Mouse (Mus musculus): Measurements from ENCODE around the gene Entpd2. TPM values are rescaled to one million over a fixed set of nuclear protein-coding genes. Genes with fewer than 3 reads are reported as not detected.

The Entpd2 gene
- total and polyA plus RNA-seq, 3 experiments, result not detected

DNA sequence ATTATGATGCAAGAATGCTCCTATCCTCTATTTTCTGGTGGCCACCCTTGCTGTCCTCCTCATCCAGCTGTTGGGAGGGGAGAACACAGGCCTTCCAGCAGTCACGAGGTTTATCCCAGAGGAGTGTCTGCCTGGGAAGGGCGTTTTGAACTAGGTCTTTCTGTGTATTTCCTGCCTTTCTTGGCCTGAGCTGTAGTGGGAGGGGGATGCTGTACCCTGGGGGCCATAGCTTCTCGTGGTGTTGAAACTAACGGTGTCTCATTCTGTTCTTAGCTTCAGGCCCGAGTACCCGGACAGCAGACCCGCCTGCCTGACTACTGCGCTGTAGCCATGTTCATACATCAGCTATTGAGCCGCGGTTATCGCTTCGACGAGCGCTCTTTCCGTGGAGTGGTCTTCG is 4.6 kb downstream of the Entpd2 start:
- H3K27me3 ChIP-seq (ENCODE audit: control insufficient read depth in 1 of 2, insufficient read depth in 2 of 2, low read length in 2 of 2), result peaks cover 0 to 5% of the 10 kb centered on the region in 2 experiments; a peak in 1 of 4 replicates

DNA sequence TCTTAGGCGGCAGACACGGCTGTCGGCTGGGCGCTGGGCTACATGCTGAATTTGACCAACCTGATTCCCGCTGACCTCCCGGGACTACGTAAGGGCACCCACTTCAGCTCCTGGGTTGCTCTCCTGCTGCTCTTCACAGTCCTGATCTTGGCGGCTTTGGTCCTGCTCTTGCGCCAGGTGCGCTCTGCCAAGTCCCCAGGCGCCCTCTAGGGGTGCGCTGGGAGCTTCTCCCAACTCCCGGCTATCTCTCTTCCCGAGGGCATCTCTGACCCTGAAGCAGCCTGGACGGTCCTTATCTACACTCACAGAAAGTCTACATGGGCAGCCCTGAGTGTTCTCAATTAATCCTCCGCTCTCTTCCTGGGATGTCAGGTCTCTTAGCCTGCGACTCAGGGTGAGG is 5.1 kb downstream of the Entpd2 start:
- Histone ChIP-seq H3K27ac (ENCODE audit: control insufficient read depth, low read depth, low read length) (no peak overlapping the region), H3K4me3 (ENCODE audit: control insufficient read depth in 1 of 2, insufficient read depth in 1 of 2, low read depth in 2 of 2, low read length in 2 of 2) (no peak overlapping the region), H3K4me1 (ENCODE audit: control insufficient read depth in 1 of 2, insufficient read depth in 2 of 2, low read length in 2 of 2) (no peaks in the 10 kb centered on the region), H3K79me2 (ENCODE audit: control insufficient read depth, insufficient read depth, low read length, poor library complexity) (no peaks in the 10 kb centered on the region), H3K9me3 (replicated peaks; ENCODE audit: insufficient read depth, low read length) (no peaks in the 10 kb centered on the region), H3K27me3 (ENCODE audit: control insufficient read depth in 1 of 2, insufficient read depth in 2 of 2, low read length in 2 of 2) (peaks cover 0 to 5% of the 10 kb centered on the region in 2 experiments; a peak in 1 of 4 replicates), H3K36me3 (ENCODE audit: control insufficient read depth in 1 of 2, insufficient read depth in 2 of 2, low read length in 2 of 2) (no peaks in the 10 kb centered on the region), H3K9ac (ENCODE audit: control insufficient read depth, low read depth, low read length, poor library complexity, severe bottlenecking) (no peak overlapping the region)
- DNase-seq (ENCODE audit: low read depth, low spot score), result no peak
- TF ChIP-seq CTCF (IDR thresholded peaks at IDR 0.05 in 2 of 3, conservative IDR thresholded peaks at IDR 0.05 in 1 of 3; ENCODE audit: control insufficient read depth in 1 of 3, insufficient read depth in 1 of 3, low read depth in 2 of 3, low read length in 3 of 3, poor library complexity in 1 of 3, severe bottlenecking in 1 of 3) (peak in 2 of 3 experiments; percentile 55 to 74; a peak in 4 of 6 replicates), USF1 (IDR thresholded peaks at IDR 0.05; ENCODE audit: low read depth, low read length) (no peak), MAZ (IDR thresholded peaks at IDR 0.05; ENCODE audit: low read depth, low read length) (no peak), HCFC1 (IDR thresholded peaks at IDR 0.05; ENCODE audit: low read depth, low read length) (no peak), RAD21 (IDR thresholded peaks at IDR 0.05; ENCODE audit: low read depth, low read length) (peak; percentile 41), MXI1 (IDR thresholded peaks at IDR 0.05; ENCODE audit: low read depth, low read length) (no peak), SMC3 (IDR thresholded peaks at IDR 0.05; ENCODE audit: low read depth, low read length) (peak; percentile 42), EP300 (IDR thresholded peaks at IDR 0.05; ENCODE audit: low read depth in 1 of 2, low read length in 2 of 2) (no peak), MAX (IDR thresholded peaks at IDR 0.05; ENCODE audit: low read length) (no peak), POLR2AphosphoS2 (IDR thresholded peaks at IDR 0.05; ENCODE audit: low read length) (no peak)

More for the DNA sequence above, 4.6 kb downstream of the Entpd2 start:
- Histone ChIP-seq H3K9ac (ENCODE audit: control insufficient read depth, low read depth, low read length, poor library complexity, severe bottlenecking) (no peak overlapping the region), H3K27ac (ENCODE audit: control insufficient read depth, low read depth, low read length) (no peak overlapping the region), H3K79me2 (ENCODE audit: control insufficient read depth, insufficient read depth, low read length, poor library complexity) (no peaks in the 10 kb centered on the region), H3K4me3 (ENCODE audit: control insufficient read depth in 1 of 2, insufficient read depth in 1 of 2, low read depth in 2 of 2, low read length in 2 of 2) (no peak overlapping the region), H3K36me3 (ENCODE audit: control insufficient read depth in 1 of 2, insufficient read depth in 2 of 2, low read length in 2 of 2) (no peaks in the 10 kb centered on the region), H3K4me1 (ENCODE audit: control insufficient read depth in 1 of 2, insufficient read depth in 2 of 2, low read length in 2 of 2) (no peaks in the 10 kb centered on the region), H3K9me3 (replicated peaks; ENCODE audit: insufficient read depth, low read length) (no peaks in the 10 kb centered on the region)
- no peak for TF ChIP-seq MAX (IDR thresholded peaks at IDR 0.05; ENCODE audit: low read length)
- TF ChIP-seq USF1 (IDR thresholded peaks at IDR 0.05; ENCODE audit: low read depth, low read length), result no peak
- TF ChIP-seq NRF1 (IDR thresholded peaks at IDR 0.05; ENCODE audit: insufficient read depth, low read depth, low read length, poor library complexity, severe bottlenecking), result no peak
- no peak for TF ChIP-seq ZNF384 (IDR thresholded peaks at IDR 0.05; ENCODE audit: low read depth, low read length)
- TF ChIP-seq KAT2A (conservative IDR thresholded peaks at IDR 0.05; ENCODE audit: low read depth, low read length), result no peak
- TF ChIP-seq TCF12 (IDR thresholded peaks at IDR 0.05; ENCODE audit: low read depth, low read length), result no peak
- no peak for TF ChIP-seq SIN3A (IDR thresholded peaks at IDR 0.05; ENCODE audit: low read length)
- no peak for TF ChIP-seq ZKSCAN1 (IDR thresholded peaks at IDR 0.05; ENCODE audit: low read depth, low read length)
- TF ChIP-seq POLR2AphosphoS2 (IDR thresholded peaks at IDR 0.05; ENCODE audit: low read length), result no peak
- TF ChIP-seq NELFE (IDR thresholded peaks at IDR 0.05; ENCODE audit: low read depth, low read length), result no peak
- no peak for TF ChIP-seq RCOR1 (IDR thresholded peaks at IDR 0.05; ENCODE audit: low read depth, low read length)
- TF ChIP-seq ZMIZ1 (IDR thresholded peaks at IDR 0.05; ENCODE audit: low read depth, low read length), result no peak
- TF ChIP-seq ETS1 (IDR thresholded peaks at IDR 0.05; ENCODE audit: low read depth, low read length), result no peak
- TF ChIP-seq TBP (IDR thresholded peaks at IDR 0.05; ENCODE audit: low read depth, low read length), result no peak
- no peak; a peak in 1 of 6 replicates for TF ChIP-seq CTCF (IDR thresholded peaks at IDR 0.05 in 2 of 3, conservative IDR thresholded peaks at IDR 0.05 in 1 of 3; ENCODE audit: control insufficient read depth in 1 of 3, insufficient read depth in 1 of 3, low read depth in 2 of 3, low read length in 3 of 3, poor library complexity in 1 of 3, severe bottlenecking in 1 of 3)
- TF ChIP-seq ELF1 (IDR thresholded peaks at IDR 0.05; ENCODE audit: low read depth, low read length), result no peak
- no peak for TF ChIP-seq USF2 (IDR thresholded peaks at IDR 0.05; ENCODE audit: borderline replicate concordance in 1 of 2, insufficient read depth in 1 of 2, low read depth in 1 of 2, low read length in 2 of 2)
- TF ChIP-seq GATA1 (IDR thresholded peaks at IDR 0.05; ENCODE audit: low read depth, low read length), result no peak
- no peak for DNase-seq (ENCODE audit: low read depth, low spot score)
